Mouse (Mus musculus) layer of hippocampus, adult 18-20 months (tissue): ENCODE data around the gene Hmgxb4. TPM values are rescaled to one million over a fixed set of nuclear protein-coding genes. Genes with fewer than 3 reads are reported as not detected.

Source experiments
- DNase-seq, 2 experiments: peaks; one replicate each; pipeline ENCODE4 v3.0.0; 2022; ENCODE audit warnings: low spot score in 2 of 2
- total RNA-seq, 2 experiments: library from RNA; stranded (reverse); gene quantifications; 2 replicates each; pipeline ENCODE4 v1.2.3; 2021

The Hmgxb4 gene
- total RNA-seq, 2 experiments from 2014 or later = 18.6 to 25.0 TPM

GRCm38 (mm10) chr8:75016422-75016821 lies 23.3 kb downstream of the Hmgxb4 start:
- no peak for DNase-seq

GRCm38 (mm10) chr8:75018274-75018972 lies 25.3 kb downstream of the Hmgxb4 start:
- DNase-seq = no peak

GRCm38 (mm10) chr8:75023660-75024316 lies 30.6 kb downstream of the Hmgxb4 start:
- DNase-seq = no peak

DNA sequence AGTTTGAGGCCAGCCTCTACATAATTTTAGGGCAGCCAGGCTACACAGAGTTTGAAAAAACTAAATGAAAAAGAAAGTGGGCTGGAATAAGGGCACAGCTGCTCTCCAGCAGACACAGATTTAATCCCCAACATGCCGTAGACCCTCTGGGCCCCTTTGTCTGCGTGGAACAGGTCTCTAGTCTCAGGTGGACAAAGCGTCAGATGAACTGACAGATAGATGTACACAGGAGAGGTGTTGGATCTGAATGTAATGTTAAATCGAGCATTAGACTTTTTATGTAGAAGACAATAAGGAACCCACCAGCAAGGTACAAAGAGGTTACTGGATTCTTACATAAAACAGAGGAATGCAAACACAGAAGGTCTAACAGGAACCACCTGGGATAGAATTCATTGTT lies 32.7 kb downstream of the Hmgxb4 start:
- DNase-seq = no peak

DNA sequence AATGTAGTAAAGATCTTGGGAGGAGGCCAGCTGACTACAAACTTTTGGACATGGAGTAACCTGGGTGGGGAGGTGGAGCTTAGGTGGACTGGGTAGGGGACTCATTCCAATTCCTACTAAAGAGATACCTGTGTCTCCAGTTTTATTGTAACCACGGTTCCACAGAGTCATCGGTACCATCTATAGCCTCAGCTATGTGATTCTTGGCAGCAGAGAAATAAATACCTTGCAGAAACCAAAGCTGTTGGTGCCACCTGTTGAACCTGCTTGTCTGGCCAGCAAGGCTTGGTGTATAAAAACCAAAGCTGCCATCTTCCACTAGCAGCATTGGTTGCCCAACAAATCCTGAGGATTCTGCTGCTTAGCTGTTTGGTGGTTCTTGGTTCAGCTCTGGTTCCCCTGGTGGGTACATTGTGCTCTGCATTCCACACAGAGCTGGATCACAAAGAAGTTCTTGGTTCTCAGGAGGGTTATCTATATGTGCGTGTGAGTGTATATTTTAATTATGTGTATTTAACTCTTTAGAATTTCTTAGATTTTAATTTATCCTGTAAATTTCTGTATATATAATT lies 37.4 kb downstream of the Hmgxb4 start:
- DNase-seq = no peak

DNA sequence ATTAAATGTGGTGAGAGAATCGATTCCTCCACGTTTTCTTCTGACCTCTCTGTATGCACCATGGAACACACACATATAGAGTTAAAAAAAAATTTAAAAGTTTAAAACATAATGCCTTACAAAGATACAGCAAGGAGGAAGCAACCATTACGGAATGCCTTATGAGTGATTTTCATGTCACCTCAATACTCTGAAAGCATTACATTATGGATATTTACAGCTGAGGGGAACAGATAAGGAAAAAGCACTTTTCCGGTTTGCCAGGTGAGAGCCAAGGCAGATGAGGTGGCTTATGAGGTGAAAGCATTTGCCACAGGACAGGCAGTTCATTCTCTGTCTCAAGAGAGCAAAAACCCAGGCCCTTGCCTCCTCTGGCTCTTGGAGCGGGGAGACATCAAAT lies 39.8 kb downstream of the Hmgxb4 start:
- DNase-seq = no peak

DNA sequence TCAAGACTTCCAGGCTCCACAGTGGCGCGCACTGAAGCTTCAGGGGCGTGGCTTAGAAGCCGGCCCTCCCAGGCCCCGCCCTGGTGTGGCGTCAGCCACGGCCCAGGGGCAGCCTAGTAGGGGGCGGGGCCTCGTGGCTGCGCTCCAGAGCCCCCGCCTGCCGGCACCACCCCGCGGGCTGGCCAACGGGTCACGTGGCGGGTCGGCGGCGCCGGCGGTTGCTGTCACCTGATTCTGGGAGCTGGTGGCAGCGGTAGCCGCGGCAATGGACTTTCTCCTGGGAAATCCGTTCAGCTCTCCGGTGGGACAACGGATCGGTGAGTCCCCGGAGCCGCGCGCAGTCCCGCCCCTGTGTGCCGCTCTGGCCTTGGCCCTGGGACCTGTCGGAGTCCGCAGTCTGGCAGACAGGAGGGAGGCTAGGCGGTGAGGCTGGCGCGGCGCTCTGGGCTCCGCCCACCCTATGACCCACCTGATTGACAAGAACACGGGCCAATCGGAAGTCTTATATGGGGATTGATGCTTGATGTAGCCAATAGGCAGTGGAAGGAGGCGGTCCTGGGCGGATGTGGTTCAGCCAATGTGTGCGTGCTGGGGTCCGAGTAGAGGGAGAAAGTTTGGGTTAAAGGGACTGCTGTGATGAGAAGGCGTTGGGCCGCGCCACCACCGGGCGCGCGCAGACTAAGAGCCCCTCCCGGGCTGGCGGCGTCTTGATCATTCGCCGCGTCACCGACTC lies 40.5 kb downstream of the Hmgxb4 start, which contains the start of gene Tom1:
Tom1 (plus strand) TSS at position 195 of the 733 bp plus-strand sequence.
- peak; percentile 98 to 99 for DNase-seq

- no peak for DNase-seq
Observed at GRCm38 (mm10) chr8:75034285-75034684, 41.1 kb downstream of the Hmgxb4 start.

DNA sequence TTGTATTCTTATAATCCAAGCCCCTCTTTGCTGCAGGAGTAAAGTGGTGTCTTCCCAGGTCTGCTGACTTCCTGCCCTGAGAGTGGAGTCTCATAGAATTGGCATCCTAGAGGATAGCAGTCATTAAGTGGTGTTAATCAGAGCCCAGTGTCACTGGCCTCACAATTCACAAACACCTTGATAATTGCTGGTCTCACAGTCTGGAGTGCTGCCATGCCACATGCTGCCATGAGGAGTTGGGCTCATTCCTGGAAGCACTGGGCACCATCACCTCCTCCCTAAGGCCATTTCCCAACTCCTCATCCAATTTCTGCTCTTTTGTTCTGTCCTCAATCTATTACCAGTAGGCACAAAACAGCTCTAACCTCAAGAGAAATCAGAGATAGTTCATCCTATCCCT lies 42.5 kb downstream of the Hmgxb4 start:
- no peak for DNase-seq

GRCm38 (mm10) chr8:75038497-75038896 lies 45.3 kb downstream of the Hmgxb4 start:
- DNase-seq = no peak

DNA sequence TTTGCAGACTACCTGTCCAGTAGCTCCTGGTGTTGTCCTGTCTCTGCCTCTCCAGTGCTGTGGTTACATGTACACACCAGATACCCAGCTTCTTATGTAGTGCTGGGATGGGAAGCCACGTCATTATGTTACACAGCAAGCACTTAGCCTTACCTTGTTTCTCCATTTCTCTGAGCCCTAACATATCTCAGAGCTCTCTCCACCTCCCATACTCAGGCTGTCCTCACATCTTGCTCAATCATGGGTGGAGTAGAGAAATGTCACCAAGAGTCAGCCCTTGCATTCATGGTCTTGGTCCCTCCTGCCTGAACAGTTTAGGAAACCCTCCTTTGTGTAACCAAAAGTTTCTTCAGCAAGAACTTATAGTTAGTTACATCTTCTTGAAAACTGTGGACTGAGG lies 46.6 kb downstream of the Hmgxb4 start:
- DNase-seq = no peak

DNA sequence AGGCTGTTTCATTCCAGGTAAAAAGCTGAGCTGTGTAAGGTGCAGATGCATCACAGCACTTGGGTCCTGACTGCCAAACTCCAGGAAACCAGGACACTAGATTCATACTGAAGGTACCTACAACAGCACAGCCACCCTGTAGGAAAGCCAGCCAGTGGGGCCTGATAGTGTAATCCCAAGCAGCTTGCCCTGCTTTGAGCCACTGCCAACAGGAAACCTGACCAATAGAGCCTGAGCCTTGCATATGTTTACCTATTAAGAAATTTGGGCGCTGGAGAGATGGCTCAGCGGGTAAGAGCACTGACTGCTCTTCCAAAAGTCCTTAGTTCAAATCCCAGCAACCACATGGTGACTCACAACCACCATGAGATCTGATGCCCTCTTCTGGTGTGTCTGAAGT lies 49.0 kb downstream of the Hmgxb4 start:
- DNase-seq = no peak

DNA sequence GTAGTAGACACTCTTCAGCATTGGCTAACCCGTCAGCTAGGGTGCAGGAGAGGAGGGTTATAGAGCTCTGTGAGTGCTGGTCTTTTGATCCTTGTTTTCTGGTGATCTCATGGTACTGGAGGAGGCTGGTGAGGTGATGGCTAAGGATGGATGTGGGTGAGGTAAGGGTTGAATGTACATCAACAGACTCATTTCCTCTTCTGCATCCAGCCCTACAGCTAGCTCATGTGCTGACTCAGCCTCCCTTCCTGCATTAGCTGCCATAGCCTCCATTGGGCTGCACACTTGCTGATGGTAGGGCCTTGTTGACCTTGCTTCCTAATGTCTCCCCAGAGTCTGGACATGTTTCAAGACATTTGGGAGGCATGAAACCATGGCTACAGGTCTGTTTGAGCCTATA lies 49.8 kb downstream of the Hmgxb4 start:
- DNase-seq = no peak

- DNase-seq = no peak
Observed at GRCm38 (mm10) chr8:75046303-75046702, 53.1 kb downstream of the Hmgxb4 start.

DNA sequence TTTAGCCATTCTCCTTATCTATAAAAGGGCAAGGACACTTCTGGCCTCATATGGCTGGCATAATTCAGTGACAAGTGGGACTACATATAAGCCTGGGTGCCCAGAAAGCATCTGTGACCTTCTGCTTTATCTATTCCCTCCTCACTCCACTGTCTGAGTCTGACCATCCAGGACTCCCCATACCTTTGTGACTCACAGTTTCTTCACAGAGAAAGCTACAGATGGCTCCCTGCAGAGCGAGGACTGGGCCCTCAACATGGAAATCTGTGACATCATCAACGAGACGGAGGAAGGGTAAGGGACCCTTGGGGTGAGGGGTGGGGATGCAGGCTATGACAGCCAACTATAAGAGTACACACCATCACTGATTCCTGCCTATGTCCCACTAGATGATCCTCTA lies 54.6 kb downstream of the Hmgxb4 start:
- no peak for DNase-seq

DNA sequence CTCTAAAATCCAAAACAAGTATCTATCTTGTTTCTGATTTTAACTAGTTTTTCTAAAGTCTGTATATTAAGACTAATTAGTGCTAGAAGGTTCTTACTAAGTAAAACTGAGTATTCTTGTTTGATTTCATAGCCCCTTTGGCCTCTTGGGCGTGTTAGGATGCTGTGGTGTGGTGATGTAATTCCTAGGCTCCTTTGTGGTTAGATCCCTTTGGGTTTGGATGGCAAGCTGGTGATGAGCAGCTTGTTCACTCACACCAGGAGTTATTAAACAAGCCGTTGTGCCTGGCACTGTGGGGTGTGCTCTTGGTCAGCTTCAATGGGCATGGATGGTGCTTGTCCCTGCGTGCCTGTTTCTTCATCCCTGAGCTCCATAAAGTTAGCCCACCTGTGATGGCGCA lies 60.2 kb downstream of the Hmgxb4 start:
- DNase-seq = no peak

GRCm38 (mm10) chr8:75055673-75056072 lies 62.5 kb downstream of the Hmgxb4 start:
- no peak for DNase-seq

GRCm38 (mm10) chr8:75060022-75060421 lies 66.9 kb downstream of the Hmgxb4 start:
- no peak for DNase-seq

DNA sequence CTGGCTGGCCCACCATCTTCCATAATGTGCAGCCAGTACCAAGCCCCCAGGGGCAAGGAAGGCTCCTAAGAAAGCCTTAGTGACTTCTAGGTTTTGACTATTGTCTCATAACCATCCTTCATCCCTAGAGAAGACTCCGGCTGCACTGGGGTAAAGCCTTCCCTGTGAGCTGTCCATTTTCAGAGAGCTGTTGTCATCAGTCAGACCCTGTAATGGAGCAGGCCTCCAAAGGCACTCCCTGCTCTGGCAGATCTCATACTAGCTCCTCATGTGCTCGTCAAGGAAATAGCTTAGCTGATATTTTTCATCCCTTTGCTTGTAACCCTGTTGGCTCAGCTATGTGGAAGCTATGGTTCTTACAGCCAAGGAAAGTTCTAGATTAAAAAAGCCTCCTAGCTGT lies 67.7 kb downstream of the Hmgxb4 start:
- no peak for DNase-seq

GRCm38 (mm10) chr8:75063290-75063689 lies 70.1 kb downstream of the Hmgxb4 start:
- no peak for DNase-seq

- DNase-seq = no peak
Observed at GRCm38 (mm10) chr8:75064790-75065189, 71.6 kb downstream of the Hmgxb4 start.

DNA sequence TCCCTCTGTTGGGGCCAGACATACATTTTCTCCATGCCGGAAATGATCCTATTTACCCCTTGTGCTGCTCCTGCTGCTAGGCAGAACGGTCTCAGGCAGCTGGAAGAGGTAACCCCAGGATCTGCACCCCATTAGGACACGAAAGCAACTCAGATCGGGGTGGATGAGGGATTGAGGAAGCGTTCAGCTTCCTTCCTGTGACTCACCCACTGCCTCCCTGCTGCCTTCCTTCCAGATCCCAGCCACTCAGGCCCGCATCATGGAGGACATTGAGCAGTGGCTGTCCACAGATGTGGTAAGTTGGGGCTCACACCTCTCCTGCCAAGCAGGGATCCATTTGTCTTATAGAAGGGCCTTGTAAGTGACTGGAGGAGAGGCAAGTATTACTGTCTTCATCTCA lies 74.1 kb downstream of the Hmgxb4 start:
- DNase-seq = no peak
